Mouse (Mus musculus): Measurements from ENCODE around the gene Spem2. TPM values are rescaled to one million over a fixed set of nuclear protein-coding genes. Genes with fewer than 3 reads are reported as not detected.

Spem2 gene
- total and polyA plus RNA-seq, 3 experiments, result 0.20 TPM; not detected in 2

- H3K4me3 ChIP-seq, result no peak within 1 kb of the TSS
- H3K36me3 ChIP-seq (ENCODE audit: control insufficient read depth, insufficient read depth, low read length), result no peaks in the 10 kb centered on the region
- WGBS, result 64% methylated on average over 10 of the region's 10 CpGs
- DNase-seq, result no peak
- H3K4me1 ChIP-seq (ENCODE audit: control insufficient read depth, insufficient read depth, low read length), result no peaks in the 10 kb centered on the region
- H3K79me2 ChIP-seq (replicated peaks; ENCODE audit: control insufficient read depth, insufficient read depth, low read length), result no peaks in the 10 kb centered on the region
- no peak within 1 kb of the TSS for H3K9ac ChIP-seq (ENCODE audit: low read depth, low read length)
- intact Hi-C loops (cut with DNase I), result no loop called here
- TF ChIP-seq CTCF (IDR thresholded peaks at IDR 0.05), result peak; percentile 24
- no peak for TF ChIP-seq EP300 (IDR thresholded peaks at IDR 0.05; ENCODE audit: insufficient read depth, low read depth, low read length)
- no peak for TF ChIP-seq POLR2A (IDR thresholded peaks at IDR 0.05; ENCODE audit: insufficient read depth, low read depth, low read length)
- no peak within 1 kb of the TSS for H3K27ac ChIP-seq
- no peaks in the 10 kb centered on the region for H3K27me3 ChIP-seq (ENCODE audit: control insufficient read depth, insufficient read depth, low read length)
Observed at GRCm38 (mm10) chr11:69815155-69815554, 3.1 kb downstream of the Spem2 start, which contains the start of gene Gm39566. Gene Gm39566, minus strand, starts transcription at chr11:69815298.

GRCm38 (mm10) chr11:69810280-69810679, 8.0 kb downstream of the Spem2 start:
- no peak for DNase-seq
- intact Hi-C loops (cut with DNase I), result no loop called here
- H3K4me3 ChIP-seq, result no peak overlapping the region
- no peaks in the 10 kb centered on the region for H3K4me1 ChIP-seq (ENCODE audit: control insufficient read depth, insufficient read depth, low read length)
- no peaks in the 10 kb centered on the region for H3K27me3 ChIP-seq (ENCODE audit: control insufficient read depth, insufficient read depth, low read length)
- TF ChIP-seq POLR2A (IDR thresholded peaks at IDR 0.05; ENCODE audit: insufficient read depth, low read depth, low read length) (no peak), CTCF (IDR thresholded peaks at IDR 0.05) (no peak), EP300 (IDR thresholded peaks at IDR 0.05; ENCODE audit: insufficient read depth, low read depth, low read length) (no peak)
- H3K9ac ChIP-seq (ENCODE audit: low read depth, low read length), result no peak overlapping the region
- no peaks in the 10 kb centered on the region for H3K36me3 ChIP-seq (ENCODE audit: control insufficient read depth, insufficient read depth, low read length)
- H3K27ac ChIP-seq, result no peak overlapping the region
- H3K79me2 ChIP-seq (replicated peaks; ENCODE audit: control insufficient read depth, insufficient read depth, low read length), result no peaks in the 10 kb centered on the region

DNA sequence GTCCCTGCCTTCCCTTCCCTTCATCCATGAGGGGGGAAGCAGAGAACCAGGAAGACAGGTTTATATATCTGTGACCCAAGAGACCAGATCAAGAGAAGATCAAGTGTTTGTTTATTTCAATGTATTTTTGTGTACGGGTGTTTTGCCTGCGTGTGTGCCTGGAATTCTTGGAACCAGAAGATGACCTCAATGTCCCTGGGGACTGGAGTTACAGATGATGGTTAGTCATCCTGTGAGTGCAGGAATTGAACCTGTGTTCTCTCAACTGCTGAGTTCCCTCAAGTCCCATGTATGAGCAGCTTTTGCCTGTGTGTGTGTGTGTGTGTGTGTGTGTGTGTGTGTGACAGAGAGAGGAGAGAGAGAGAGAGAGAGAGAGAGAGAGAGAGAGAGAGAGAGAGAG, 10.6 kb downstream of the Spem2 start:
- H3K27me3 ChIP-seq (ENCODE audit: control insufficient read depth, insufficient read depth, low read length), result no peaks in the 10 kb centered on the region
- H3K79me2 ChIP-seq (replicated peaks; ENCODE audit: control insufficient read depth, insufficient read depth, low read length), result no peaks in the 10 kb centered on the region
- H3K36me3 ChIP-seq (ENCODE audit: control insufficient read depth, insufficient read depth, low read length), result no peaks in the 10 kb centered on the region
- H3K4me3 ChIP-seq, result no peak overlapping the region
- WGBS, result 42% methylated on average over 2 of the region's 2 CpGs
- DNase-seq, result no peak
- peaks cover 4% of the 10 kb centered on the region; the same call in 1 of the 2 replicates for H3K4me1 ChIP-seq (ENCODE audit: control insufficient read depth, insufficient read depth, low read length)
- no peak overlapping the region for H3K27ac ChIP-seq
- H3K9ac ChIP-seq (ENCODE audit: low read depth, low read length), result no peak overlapping the region
- TF ChIP-seq POLR2A (IDR thresholded peaks at IDR 0.05; ENCODE audit: insufficient read depth, low read depth, low read length) (no peak), EP300 (IDR thresholded peaks at IDR 0.05; ENCODE audit: insufficient read depth, low read depth, low read length) (no peak), CTCF (IDR thresholded peaks at IDR 0.05) (no peak)
- intact Hi-C loops (cut with DNase I), result no loop called here

- 86% methylated on average over 4 of the region's 4 CpGs for WGBS
- H3K79me2 ChIP-seq (replicated peaks; ENCODE audit: control insufficient read depth, insufficient read depth, low read length), result no peaks in the 10 kb centered on the region
- peaks cover 4% of the 10 kb centered on the region; the same call in 1 of the 2 replicates for H3K4me1 ChIP-seq (ENCODE audit: control insufficient read depth, insufficient read depth, low read length)
- no peak for DNase-seq
- intact Hi-C loops (cut with DNase I), result no loop called here
- H3K9ac ChIP-seq (ENCODE audit: low read depth, low read length), result no peak overlapping the region
- no peaks in the 10 kb centered on the region for H3K36me3 ChIP-seq (ENCODE audit: control insufficient read depth, insufficient read depth, low read length)
- no peak overlapping the region for H3K27ac ChIP-seq
- H3K4me3 ChIP-seq, result no peak overlapping the region
- H3K27me3 ChIP-seq (ENCODE audit: control insufficient read depth, insufficient read depth, low read length), result no peaks in the 10 kb centered on the region
- TF ChIP-seq CTCF (IDR thresholded peaks at IDR 0.05) (peak; percentile 30), EP300 (IDR thresholded peaks at IDR 0.05; ENCODE audit: insufficient read depth, low read depth, low read length) (no peak), POLR2A (IDR thresholded peaks at IDR 0.05; ENCODE audit: insufficient read depth, low read depth, low read length) (no peak)
Observed at GRCm38 (mm10) chr11:69806378-69806777, 11.9 kb downstream of the Spem2 start.

DNA sequence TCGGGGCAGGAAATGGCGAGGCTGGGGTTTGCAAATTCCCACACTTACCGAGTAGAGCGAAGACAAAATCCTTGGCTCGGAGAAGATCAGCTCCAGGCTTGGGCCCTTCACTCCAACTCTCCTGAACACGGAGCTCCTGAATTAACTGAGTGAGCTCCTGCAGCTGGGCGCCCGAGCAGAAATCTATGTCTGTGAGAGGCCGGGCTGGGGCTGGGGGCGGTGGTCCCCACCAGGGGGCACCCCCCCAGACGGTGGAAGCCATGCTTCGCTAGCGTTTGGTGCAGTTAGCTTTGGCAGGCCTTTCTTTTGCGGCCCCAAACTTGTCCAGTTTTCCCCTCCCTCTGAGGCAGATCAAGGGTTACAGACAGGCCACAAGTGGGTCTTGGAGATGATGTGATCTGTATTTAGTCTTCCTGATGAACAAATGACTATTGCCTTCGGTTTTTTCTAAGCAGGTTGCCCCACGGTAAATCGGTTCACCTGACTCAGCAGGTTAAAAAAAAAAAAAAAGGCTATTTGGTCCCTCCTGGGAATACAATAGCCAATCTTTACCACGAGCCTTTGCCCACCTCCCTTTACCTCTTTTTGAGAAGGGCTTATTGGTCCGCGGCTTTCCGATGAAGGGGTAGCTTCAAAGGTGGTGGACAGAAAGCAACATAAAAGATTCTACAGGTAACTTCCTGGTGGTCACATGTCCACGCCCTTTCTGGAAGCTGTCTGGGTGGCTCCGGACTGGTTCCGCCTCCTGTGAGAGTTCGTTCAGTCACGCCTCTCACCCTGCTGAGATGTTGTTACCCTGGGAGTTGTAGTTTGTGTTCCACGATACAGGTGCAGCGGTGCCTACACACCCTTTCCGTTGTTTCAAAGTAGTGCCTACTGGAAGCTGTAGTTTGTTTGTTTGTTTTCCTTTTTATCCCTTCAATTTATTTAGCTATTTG, 13.0 kb downstream of the Spem2 start, which contains the start of gene Tmem102:
Tmem102 (minus strand) TSS at position 653 of the 938 bp plus-strand sequence.
- DNase-seq, result no peak
- H3K9ac ChIP-seq (ENCODE audit: low read depth, low read length), result no peak within 1 kb of the TSS
- TF ChIP-seq CTCF (IDR thresholded peaks at IDR 0.05), result no peak
- TF ChIP-seq EP300 (IDR thresholded peaks at IDR 0.05; ENCODE audit: insufficient read depth, low read depth, low read length), result no peak
- no peak for TF ChIP-seq POLR2A (IDR thresholded peaks at IDR 0.05; ENCODE audit: insufficient read depth, low read depth, low read length)
- H3K4me1 ChIP-seq (ENCODE audit: control insufficient read depth, insufficient read depth, low read length), result peaks cover 4% of the 10 kb centered on the region; the same call in 1 of the 2 replicates
- no peaks in the 10 kb centered on the region for H3K27me3 ChIP-seq (ENCODE audit: control insufficient read depth, insufficient read depth, low read length)
- H3K79me2 ChIP-seq (replicated peaks; ENCODE audit: control insufficient read depth, insufficient read depth, low read length), result no peaks in the 10 kb centered on the region
- no peaks in the 10 kb centered on the region for H3K36me3 ChIP-seq (ENCODE audit: control insufficient read depth, insufficient read depth, low read length)
- peak within 1 kb of the TSS; percentile 68; the same call in 1 of the 2 replicates for H3K4me3 ChIP-seq
- no peak within 1 kb of the TSS for H3K27ac ChIP-seq
- intact Hi-C loops (cut with DNase I), result no loop called here
- 46% methylated on average over 29 of the region's 29 CpGs for WGBS

DNA sequence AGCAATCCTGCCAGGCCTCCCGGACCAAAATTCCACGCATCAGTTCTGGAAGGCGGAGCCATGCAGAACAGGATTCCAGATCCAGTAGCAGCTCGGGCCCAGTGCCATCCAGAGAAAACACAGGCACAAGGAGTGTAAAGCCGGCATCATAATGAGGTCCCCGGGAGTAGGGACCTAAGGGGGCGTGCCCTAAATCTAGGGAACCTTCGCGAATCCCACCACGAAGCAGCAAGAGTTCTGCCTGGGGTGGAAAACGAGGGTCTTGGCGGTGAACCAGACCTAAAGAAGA, 13.7 kb downstream of the Spem2 start:
- intact Hi-C loops (cut with DNase I), result no loop called here

More for the DNA sequence above, 13.7 kb downstream of the Spem2 start:
- TF ChIP-seq CTCF (IDR thresholded peaks at IDR 0.05) (no peak), POLR2A (IDR thresholded peaks at IDR 0.05; ENCODE audit: insufficient read depth, low read depth, low read length) (no peak), EP300 (IDR thresholded peaks at IDR 0.05; ENCODE audit: insufficient read depth, low read depth, low read length) (no peak)
- Histone ChIP-seq H3K4me3 (no peak overlapping the region; the same call in 1 of the 2 replicates), H3K79me2 (replicated peaks; ENCODE audit: control insufficient read depth, insufficient read depth, low read length) (no peaks in the 10 kb centered on the region), H3K9ac (ENCODE audit: low read depth, low read length) (no peak overlapping the region), H3K27ac (no peak overlapping the region), H3K4me1 (ENCODE audit: control insufficient read depth, insufficient read depth, low read length) (peaks cover 4% of the 10 kb centered on the region; the same call in 1 of the 2 replicates), H3K27me3 (ENCODE audit: control insufficient read depth, insufficient read depth, low read length) (no peaks in the 10 kb centered on the region), H3K36me3 (ENCODE audit: control insufficient read depth, insufficient read depth, low read length) (no peaks in the 10 kb centered on the region)
- DNase-seq, result peak; percentile 31 to 40
- WGBS, result 22% methylated on average over 12 of the region's 12 CpGs
